In genomic region chr7:118119946-118120345, GRCm38 (mm10) we compare ENCODE assay signal across 12 mouse cellular contexts. TPM values are rescaled to one million over a fixed set of nuclear protein-coding genes. Genes with fewer than 3 reads are reported as not detected.
DNase-seq lines count a peak whose midpoint lies in the region; ATAC-seq and TF ChIP-seq lines count a peak whose summit lies in the region.
"Had no signal": no experiment of that assay in that cellular context is flagged by ENCODE, and none has a peak within 500 bp of the region (broad histone marks: within the 10 kb centered on the region; RNA-seq: fewer than 3 reads in every experiment).

No protein-coding gene starts in this region.

- no peak overlapping the region for H3K4me3 ChIP-seq in intestine, embryonic 14.5 days (ENCODE audit: low read depth, low read length)
- H3K4me3 ChIP-seq in intestine, postnatal 0 days (ENCODE audit: low read depth, low read length), result no peak overlapping the region
- no peak overlapping the region for H3K4me3 ChIP-seq in lung, postnatal 0 days (ENCODE audit: low read depth, low read length)
- H3K4me3 ChIP-seq: neural tube, embryonic 12.5 days had no signal

- 74% methylated on average over 5 of the region's 5 CpGs for WGBS in intestine, embryonic 14.5 days
- WGBS in intestine, postnatal 0 days, result 74% methylated on average over 5 of the region's 5 CpGs
- 43% methylated on average over 5 of the region's 5 CpGs for WGBS in lung, postnatal 0 days

- peak; percentile 47 for DNase-seq in intestine, embryonic 14.5 days (ENCODE audit: low spot score)
- peak; percentile 50 for DNase-seq in lung, postnatal 0 days (ENCODE audit: low spot score)
- peak; percentile 62 for DNase-seq in thymus, postnatal 0 days (ENCODE audit: low spot score)
- no peak for DNase-seq in adrenal gland, adult 2 months
- DNase-seq in layer of hippocampus, adult 9-10 months (ENCODE audit: low spot score), result no peak
- no peak for DNase-seq in retina, postnatal 1 day
- DNase-seq: adrenal gland, adult 8-10 months; cerebellum, postnatal 25 days had no signal

- ATAC-seq in intestine, embryonic 14.5 days (replicated peaks; ENCODE audit: low FRiP score, low TSS enrichment, low read depth), result no peak
- no peak for ATAC-seq in intestine, postnatal 0 days
- peak; percentile 31 to 42 for ATAC-seq in hematopoietic stem cell, adult 5-6 weeks (replicated peaks in 1 of 2; ENCODE audit: insufficient read depth in 1 of 2, low FRiP score in 2 of 2, low TSS enrichment in 1 of 2, low read depth in 1 of 2, poor library complexity in 2 of 2, severe bottlenecking in 2 of 2)
- peak; percentile 11; the same call in 1 of the 2 replicates for ATAC-seq in lung, postnatal 0 days
- ATAC-seq: intestine, embryonic 16.5 days had no signal

- H3K4me1 ChIP-seq in intestine, embryonic 14.5 days (replicated peaks; ENCODE audit: control insufficient read depth, insufficient read depth, low read length), result peaks cover 3% of the 10 kb centered on the region; the same call in 1 of the 2 replicates
- H3K4me1 ChIP-seq in intestine, postnatal 0 days (replicated peaks; ENCODE audit: control insufficient read depth, insufficient read depth, low read length), result no peaks in the 10 kb centered on the region
- peaks cover 14% of the 10 kb centered on the region; the same call in 1 of the 2 replicates for H3K4me1 ChIP-seq in lung, postnatal 0 days (ENCODE audit: insufficient read depth, low read depth, low read length)

- H3K9me3 ChIP-seq in intestine, embryonic 14.5 days (ENCODE audit: control insufficient read depth, low read length), result no peaks in the 10 kb centered on the region
- H3K9me3 ChIP-seq in intestine, postnatal 0 days (ENCODE audit: control insufficient read depth), result no peaks in the 10 kb centered on the region
- no peaks in the 10 kb centered on the region for H3K9me3 ChIP-seq in lung, postnatal 0 days (ENCODE audit: low read length)
- H3K9me3 ChIP-seq: neural tube, embryonic 12.5 days had no signal

- TF ChIP-seq EP300 in lung, postnatal 0 days (IDR thresholded peaks at IDR 0.05), result no peak

- H3K9ac ChIP-seq in intestine, embryonic 14.5 days (ENCODE audit: low read length), result no peak overlapping the region
- no peak overlapping the region for H3K9ac ChIP-seq in intestine, postnatal 0 days (ENCODE audit: low read depth, low read length)
- H3K9ac ChIP-seq in lung, postnatal 0 days (replicated peaks; ENCODE audit: low read depth), result no peak overlapping the region
- H3K9ac ChIP-seq: neural tube, embryonic 12.5 days had no signal

- no peak overlapping the region for H3K4me2 ChIP-seq in intestine, embryonic 14.5 days (ENCODE audit: low read length)
- no peak overlapping the region for H3K4me2 ChIP-seq in intestine, postnatal 0 days (replicated peaks; ENCODE audit: low read depth)
- H3K4me2 ChIP-seq in lung, postnatal 0 days (replicated peaks; ENCODE audit: low read depth, low read length), result 0 out of 2 replicates have a peak overlapping the region, but pooled peaks have one; percentile 11
- H3K4me2 ChIP-seq: neural tube, embryonic 12.5 days had no signal

- no peaks in the 10 kb centered on the region for H3K27me3 ChIP-seq in intestine, embryonic 14.5 days (replicated peaks; ENCODE audit: control insufficient read depth, insufficient read depth, low read length)
- no peaks in the 10 kb centered on the region for H3K27me3 ChIP-seq in intestine, postnatal 0 days (replicated peaks; ENCODE audit: control insufficient read depth, insufficient read depth, low read length)
- no peaks in the 10 kb centered on the region for H3K27me3 ChIP-seq in lung, postnatal 0 days (replicated peaks; ENCODE audit: insufficient read depth, low read length)
- H3K27me3 ChIP-seq: neural tube, embryonic 12.5 days had no signal

- no peak overlapping the region; the same call in 1 of the 2 replicates for H3K27ac ChIP-seq in intestine, embryonic 14.5 days (ENCODE audit: low read depth)
- no peak overlapping the region for H3K27ac ChIP-seq in intestine, postnatal 0 days (ENCODE audit: low read depth, low read length)
- peak overlapping the region; percentile 90 for H3K27ac ChIP-seq in lung, postnatal 0 days (ENCODE audit: low read length)
- H3K27ac ChIP-seq: neural tube, embryonic 12.5 days had no signal

- TF ChIP-seq CTCF in intestine, postnatal 0 days (IDR thresholded peaks at IDR 0.05; ENCODE audit: low read depth), result no peak
- no peak for TF ChIP-seq CTCF in lung, postnatal 0 days (IDR thresholded peaks at IDR 0.05)

- H3K36me3 ChIP-seq in intestine, embryonic 14.5 days (ENCODE audit: control insufficient read depth, insufficient read depth, low read length), result peaks cover 58% of the 10 kb centered on the region
- H3K36me3 ChIP-seq in intestine, postnatal 0 days (ENCODE audit: control insufficient read depth, insufficient read depth), result peaks cover 40% of the 10 kb centered on the region
- H3K36me3 ChIP-seq in lung, postnatal 0 days (ENCODE audit: insufficient read depth, low read length), result 0 out of 2 replicates have a peak, but pooled peaks cover 20% of the 10 kb centered on the region

RNA-seq across cellular contexts. Expression of gene Rps15a, which starts 4.0 kb away (rescaled TPM):
- 894 and 1,000 TPM in 2 replicates for polyA plus RNA-seq in intestine, embryonic 14.5 days (2014; fragmentation: Nextera tagmentation; extraction: Ambion mirVana)
- 433 and 466 TPM in 2 replicates for polyA plus RNA-seq in intestine, postnatal 0 days (2015; fragmentation: Nextera tagmentation; extraction: Ambion mirVana)
- total RNA-seq in hematopoietic stem cell, adult 5-6 weeks (2017), result 696 and 1,494 TPM in 2 replicates
- polyA plus RNA-seq in lung, postnatal 0 days (2015; fragmentation: Nextera tagmentation; extraction: Ambion mirVana), result 556 and 600 TPM in 2 replicates
- polyA plus RNA-seq in thymus, postnatal 0 days (2015; fragmentation: Nextera tagmentation; extraction: Ambion mirVana), result 1,241 and 1,277 TPM in 2 replicates
- 100 to 1,000 TPM; 473 to 973 TPM for total RNA-seq in adrenal gland, adult 2 months (2021)
- polyA plus RNA-seq in adrenal gland, adult 2 months (2012; rRNA removed), result 23.1 and 29.7 TPM in 2 replicates

RNA-seq across cellular contexts. Expression of gene Arl6ip1, which starts 9.5 kb away (rescaled TPM):
- polyA plus RNA-seq in intestine, embryonic 14.5 days (2014; fragmentation: Nextera tagmentation; extraction: Ambion mirVana), result 323 and 348 TPM in 2 replicates
- 587 and 610 TPM in 2 replicates for polyA plus RNA-seq in intestine, postnatal 0 days (2015; fragmentation: Nextera tagmentation; extraction: Ambion mirVana)
- total RNA-seq in hematopoietic stem cell, adult 5-6 weeks (2017), result 189 and 223 TPM in 2 replicates
- polyA plus RNA-seq in lung, postnatal 0 days (2015; fragmentation: Nextera tagmentation; extraction: Ambion mirVana), result 550 and 573 TPM in 2 replicates
- polyA plus RNA-seq in thymus, postnatal 0 days (2015; fragmentation: Nextera tagmentation; extraction: Ambion mirVana), result 1,029 and 1,106 TPM in 2 replicates
- total RNA-seq in adrenal gland, adult 2 months (2021), result 100 to 1,000 TPM; 114 to 211 TPM
- 22.8 and 30.3 TPM in 2 replicates for polyA plus RNA-seq in adrenal gland, adult 2 months (2012; rRNA removed)

Comparison
In these comparisons a context has a peak if more than half of its experiments do, and no peak if none do; other contexts are left out.
1. ATAC-seq: peak in hematopoietic stem cell, adult 5-6 weeks (2 of 2) and lung, postnatal 0 days (single experiment); none in intestine, embryonic 14.5 days (single experiment) and intestine, postnatal 0 days (single experiment).
2. DNase-seq: peak in intestine, embryonic 14.5 days (single experiment), lung, postnatal 0 days (single experiment) and thymus, postnatal 0 days (single experiment); none in adrenal gland, adult 2 months (single experiment), layer of hippocampus, adult 9-10 months (single experiment) and retina, postnatal 1 day (single experiment).
3. RNA of gene Rps15a, which starts 4.0 kb away (polyA plus RNA-seq): 1,241 to 1,277 TPM in thymus, postnatal 0 days, 894 to 1,000 TPM in intestine, embryonic 14.5 days, 556 to 600 TPM in lung, postnatal 0 days and 433 to 466 TPM in intestine, postnatal 0 days; 23.1 to 29.7 TPM in adrenal gland, adult 2 months; every median in the first group is over 10 times any median in the second.
4. RNA of gene Arl6ip1, which starts 9.5 kb away (polyA plus RNA-seq): 1,029 to 1,106 TPM in thymus, postnatal 0 days, 587 to 610 TPM in intestine, postnatal 0 days, 550 to 573 TPM in lung, postnatal 0 days and 323 to 348 TPM in intestine, embryonic 14.5 days; 22.8 to 30.3 TPM in adrenal gland, adult 2 months; every median in the first group is over 10 times any median in the second.